Mouse (Mus musculus) gastrocnemius, postnatal 4 days (tissue): ENCODE measurements at regions not wholly inside any gene's neighbourhood (a gene's known extent, or its start where the extent isn't known, plus 50 kb on each side); places are given as distances from the start of the nearest gene placed in this dataset.

Source experiments
- DNase-seq, 2 experiments: peaks; one replicate each; pipeline ENCODE4 v3.0.0; 2021 to 2022; ENCODE audit warnings: low spot score in 2 of 2, mixed read lengths in 2 of 2

DNA sequence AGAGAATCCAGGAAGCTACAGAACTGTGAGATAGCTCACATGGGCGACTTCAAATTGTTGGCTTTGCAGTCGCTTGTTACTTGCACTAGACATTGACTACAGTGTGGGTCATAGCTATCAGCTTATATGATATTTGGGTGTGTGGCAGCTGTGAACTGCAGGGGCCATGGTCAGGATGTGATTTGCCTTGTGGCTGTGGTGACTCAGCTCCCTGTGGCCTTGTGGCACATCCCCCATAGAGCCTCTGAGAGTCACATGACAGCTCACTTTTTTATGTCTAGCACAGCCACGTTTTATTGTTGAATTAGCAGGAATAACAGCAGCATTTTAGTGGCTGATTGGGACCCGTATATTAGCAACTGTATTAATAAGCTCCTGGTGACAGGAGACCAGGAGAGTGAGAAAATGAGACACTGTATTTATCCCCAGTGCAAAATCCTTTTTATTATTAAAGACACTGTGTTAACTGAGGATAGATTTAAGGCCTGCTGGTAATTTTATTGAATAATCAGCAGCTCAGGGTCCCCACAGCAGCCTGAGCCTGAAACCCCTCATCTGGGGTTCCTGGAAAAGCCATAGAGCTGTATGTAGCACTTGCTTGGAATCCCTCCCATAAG lies 141.7 kb downstream of the 9530068E07Rik start:
- DNase-seq, result no peak

- no peak for DNase-seq
Observed at GRCm38 (mm10) chr11:52541210-52541609, 145.0 kb downstream of the 9530068E07Rik start.

- no peak for DNase-seq
Observed at GRCm38 (mm10) chr11:52551451-52551850, 155.2 kb downstream of the 9530068E07Rik start.

DNA sequence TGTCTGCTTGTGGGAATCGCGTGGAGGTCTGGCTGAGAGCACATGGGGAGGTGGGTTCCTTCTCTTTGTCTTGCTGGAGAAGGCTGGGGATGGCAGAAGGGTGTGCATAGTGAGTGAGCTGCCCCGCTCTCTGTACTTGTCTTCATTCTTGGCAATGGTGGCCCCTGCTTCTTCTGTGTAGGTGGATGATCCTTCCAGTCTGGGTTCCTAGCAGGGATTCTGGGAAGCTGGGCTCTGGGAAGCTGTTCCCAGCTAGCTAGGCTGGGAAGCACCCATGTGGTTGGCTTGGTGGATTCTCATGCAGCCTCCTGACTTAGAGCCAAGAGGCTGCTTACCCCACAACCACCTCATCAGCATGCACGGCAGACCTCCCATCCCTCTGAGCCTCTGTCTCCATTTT lies 156.6 kb downstream of the 9530068E07Rik start:
- no peak for DNase-seq

DNA sequence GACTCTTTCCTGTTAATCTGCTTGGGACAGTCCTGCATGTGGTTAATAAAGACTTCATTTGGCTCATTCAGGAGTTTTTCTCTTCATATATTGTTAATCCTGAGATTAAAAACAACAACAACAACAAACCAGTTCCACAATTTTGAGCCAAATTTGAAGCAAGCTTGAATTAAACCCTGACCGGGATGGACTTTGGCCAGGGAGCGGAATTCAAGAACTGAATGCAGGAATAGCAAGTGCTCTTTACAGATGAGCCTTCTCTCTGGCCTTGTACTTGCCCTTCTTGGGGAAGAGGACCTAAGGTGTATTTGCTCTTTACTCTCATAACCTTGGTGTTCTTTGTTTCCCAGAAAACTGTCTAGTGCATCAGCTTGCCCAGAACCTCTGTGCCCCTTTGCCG lies 161.6 kb downstream of the 9530068E07Rik start:
- DNase-seq, result no peak

DNA sequence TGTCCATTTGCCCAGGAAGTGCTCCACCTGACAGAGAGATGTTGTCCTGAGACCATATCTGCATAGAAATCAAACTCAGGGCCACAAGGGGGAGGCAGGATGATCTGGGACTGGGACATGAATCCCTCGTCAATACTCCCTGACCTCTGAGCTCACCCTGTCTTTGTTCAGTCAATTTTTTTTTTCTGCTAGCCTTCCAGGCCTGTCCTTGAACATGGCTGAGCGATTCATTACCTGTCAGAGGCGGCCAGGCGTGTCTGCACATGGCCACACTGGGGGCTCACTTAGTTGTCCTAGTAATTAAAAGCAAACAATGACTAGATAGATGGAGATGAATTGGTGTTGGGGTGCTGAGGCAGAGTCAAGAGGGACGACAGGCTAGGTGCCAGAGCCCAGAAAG lies 162.6 kb downstream of the 9530068E07Rik start:
- no peak for DNase-seq

DNA sequence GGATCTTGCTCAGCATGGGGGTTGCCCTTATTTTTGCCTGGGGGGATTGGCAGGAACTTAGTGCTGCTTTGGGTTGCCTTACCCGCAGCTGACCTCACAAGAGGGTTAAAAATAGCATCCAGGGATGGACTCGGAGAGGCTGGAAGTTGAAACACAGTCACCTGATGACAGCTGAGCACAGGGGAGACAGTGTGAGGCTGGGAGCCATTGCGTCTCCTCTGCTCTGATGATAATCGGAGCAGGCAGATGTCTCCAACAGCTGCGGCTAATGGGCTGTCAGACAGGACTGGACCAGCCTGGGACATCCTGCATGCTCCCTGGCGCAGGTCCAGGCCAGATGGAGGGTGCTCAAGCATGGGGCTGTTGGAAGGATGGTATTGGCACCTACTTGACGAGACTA lies 165.1 kb downstream of the 9530068E07Rik start:
- no peak for DNase-seq

DNA sequence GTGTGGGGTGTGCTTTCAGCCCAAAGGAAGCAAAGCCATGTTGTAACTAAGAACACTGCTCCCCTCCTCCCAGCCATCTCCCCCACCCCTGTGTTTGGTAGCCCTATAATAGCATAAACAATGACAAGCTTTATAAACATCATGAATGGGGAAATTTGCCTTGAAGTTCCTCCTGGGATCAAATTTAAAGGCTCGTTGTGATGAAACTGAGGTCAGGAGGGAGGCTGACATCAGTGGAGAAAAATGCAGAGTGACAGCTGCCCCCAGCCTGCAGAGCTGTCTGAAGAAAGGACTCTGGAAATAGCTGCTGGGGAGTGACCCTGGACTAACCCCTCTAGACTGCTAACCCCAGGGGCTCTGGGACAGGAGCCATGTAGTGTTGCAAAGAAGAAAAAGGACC lies 169.2 kb downstream of the 9530068E07Rik start:
- no peak for DNase-seq

GRCm38 (mm10) chr11:52566026-52566425 lies 169.8 kb downstream of the 9530068E07Rik start:
- no peak for DNase-seq

- DNase-seq, result no peak
Observed at GRCm38 (mm10) chr11:52567945-52568687, 171.9 kb downstream of the 9530068E07Rik start.

DNA sequence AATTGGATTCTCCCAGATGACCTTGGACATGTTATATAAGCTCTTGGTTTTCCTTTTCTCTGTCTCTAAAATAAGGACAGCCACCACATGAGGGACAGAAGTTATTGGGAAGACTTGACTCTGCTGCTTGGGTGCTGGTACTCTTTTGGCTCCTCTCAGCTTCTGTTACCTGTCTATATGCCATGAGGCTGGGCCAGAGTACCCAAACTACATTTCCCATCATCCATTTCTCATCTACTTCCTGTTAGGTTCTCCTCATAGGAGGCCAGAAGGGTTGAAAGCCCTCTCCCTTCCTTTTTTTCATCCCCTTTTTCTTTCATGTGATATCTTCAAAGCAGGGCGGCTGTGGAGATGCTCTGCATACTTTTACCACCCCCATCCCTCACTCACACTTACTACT lies 172.6 kb downstream of the 9530068E07Rik start:
- no peak for DNase-seq

DNA sequence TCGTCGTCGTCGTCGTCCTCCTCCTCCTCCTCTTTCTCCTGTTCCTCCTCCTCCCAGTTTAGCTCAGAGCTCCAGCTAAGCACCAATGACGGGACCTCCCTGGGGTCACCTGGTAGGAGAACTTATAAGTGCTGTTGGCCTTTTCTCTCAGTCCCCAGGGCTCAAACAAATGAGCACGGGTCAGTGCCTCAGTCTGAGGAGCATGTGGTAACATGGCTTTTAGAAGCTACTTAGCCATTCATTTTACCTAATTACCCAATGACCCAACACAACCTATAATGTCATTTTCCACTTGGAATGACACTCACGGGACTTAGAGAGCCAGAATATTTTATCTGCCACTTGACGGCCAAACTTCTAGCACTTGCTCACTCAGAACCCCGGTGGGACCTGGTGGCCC lies 173.5 kb downstream of the 9530068E07Rik start:
- DNase-seq, result no peak

DNA sequence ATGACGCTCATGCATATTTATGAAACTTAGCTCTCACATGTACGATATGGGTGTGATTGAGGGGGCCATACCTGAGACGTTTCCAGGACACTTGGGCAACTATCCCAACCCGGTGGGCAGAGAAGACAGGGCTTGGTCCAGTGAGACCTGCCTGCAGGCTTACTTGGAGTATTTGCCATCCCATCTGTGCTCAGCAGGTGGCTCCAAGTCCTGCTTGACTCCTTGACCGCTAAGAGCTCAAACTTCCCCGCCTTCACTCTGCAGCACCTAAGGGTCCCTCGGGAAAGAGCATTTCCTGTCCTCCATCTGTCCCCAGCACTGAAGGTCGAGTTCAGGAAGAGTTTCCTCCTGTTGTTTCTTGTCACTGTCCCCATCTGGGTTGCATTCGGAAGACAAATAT lies 182.2 kb downstream of the 9530068E07Rik start:
- DNase-seq, result no peak

- DNase-seq, result no peak
Observed at GRCm38 (mm10) chr11:52579764-52580377, 183.6 kb downstream of the 9530068E07Rik start.

GRCm38 (mm10) chr11:52591596-52592180 lies 172.7 kb upstream of the Fstl4 start:
- DNase-seq, result no peak

- no peak for DNase-seq
Observed at GRCm38 (mm10) chr11:52594092-52594491, 170.3 kb upstream of the Fstl4 start.

DNA sequence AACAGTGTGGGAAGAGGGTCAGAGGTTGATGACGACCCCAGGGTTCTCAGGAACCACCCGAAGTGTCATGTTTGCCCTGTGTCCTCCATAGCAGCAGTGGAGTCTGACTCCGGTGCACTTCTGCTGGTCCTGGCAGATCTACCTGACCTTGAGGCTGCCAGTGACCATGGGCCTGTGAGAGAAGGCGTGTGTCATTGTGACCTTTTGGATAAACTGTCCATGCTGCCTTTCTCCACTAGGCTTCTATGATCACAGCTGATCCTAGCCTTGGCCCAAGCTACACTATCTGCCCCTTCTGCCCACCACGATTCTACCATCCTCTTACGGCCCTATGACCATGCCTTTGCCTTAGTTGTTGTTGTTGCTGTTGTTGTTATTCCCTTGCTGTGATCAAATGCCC lies 163.2 kb upstream of the Fstl4 start:
- no peak for DNase-seq

DNA sequence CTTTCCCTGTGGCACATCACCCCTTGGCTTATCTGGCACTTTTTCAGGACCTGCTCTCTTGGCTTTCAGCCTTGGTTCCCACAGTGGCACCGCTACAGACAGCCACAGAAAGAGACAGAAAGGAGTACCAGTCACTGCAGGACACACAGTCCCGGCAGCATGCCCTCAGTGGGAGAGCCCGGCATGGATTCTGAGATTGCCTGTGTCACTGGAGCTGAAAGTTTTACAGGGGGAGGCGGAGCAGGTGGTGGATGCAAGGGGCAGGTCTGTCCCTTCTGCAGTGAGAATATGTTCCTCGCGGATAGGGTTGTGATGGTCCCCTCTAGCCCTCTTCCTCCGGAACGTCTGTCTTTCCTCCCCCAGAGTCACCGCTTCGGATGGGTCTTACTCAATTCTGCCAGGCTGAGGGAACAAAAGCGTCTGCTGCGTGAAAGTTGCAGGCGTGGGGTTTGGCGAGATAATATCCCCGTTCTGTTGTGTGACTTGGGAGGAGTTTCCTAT lies 162.3 kb upstream of the Fstl4 start:
- no peak for DNase-seq

- no peak for DNase-seq
Observed at GRCm38 (mm10) chr11:52602796-52603195, 161.6 kb upstream of the Fstl4 start.

- DNase-seq, result no peak
Observed at GRCm38 (mm10) chr11:52610681-52611165, 153.7 kb upstream of the Fstl4 start.

DNA sequence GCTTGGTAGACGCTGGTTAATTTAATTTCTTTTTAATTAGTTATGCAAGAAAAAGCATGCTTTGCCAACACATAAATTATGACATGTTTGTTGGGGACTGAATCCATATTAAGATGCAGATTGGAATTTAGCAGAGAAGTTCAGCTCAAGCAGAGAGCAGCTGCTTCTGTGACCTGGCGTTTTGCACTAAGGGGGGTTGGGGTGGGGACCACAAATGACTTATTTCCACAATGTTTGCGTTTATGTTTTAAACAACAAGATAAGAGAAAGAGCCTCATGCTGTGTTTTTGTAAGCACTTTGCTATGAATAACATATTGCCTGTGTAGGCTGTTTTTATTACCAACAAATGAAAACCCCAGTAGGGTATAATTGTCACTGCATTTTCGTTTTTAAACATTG lies 148.8 kb upstream of the Fstl4 start:
- no peak for DNase-seq

DNA sequence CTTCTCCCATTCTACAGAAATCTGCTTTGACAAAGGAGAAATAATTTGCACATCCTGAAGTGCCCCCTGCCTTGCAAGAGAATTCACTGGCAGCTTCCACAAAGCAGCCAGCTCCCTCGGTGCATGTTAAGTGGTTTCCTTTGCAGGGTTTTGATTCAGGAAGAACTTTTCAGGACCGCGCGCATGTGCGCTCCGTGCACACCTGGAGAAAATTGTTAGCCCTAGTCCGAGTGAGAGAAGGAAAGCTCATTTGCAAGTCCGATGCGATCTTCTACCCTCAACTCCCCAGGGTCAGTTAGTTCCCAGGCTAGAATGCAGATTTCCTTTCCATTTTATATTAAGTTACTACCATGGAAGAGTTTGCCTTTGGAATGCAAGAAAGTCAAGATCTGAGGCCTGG lies 145.8 kb upstream of the Fstl4 start:
- no peak for DNase-seq
